ENCODE assay signal across 8 mouse cellular contexts in the genomic region with DNA sequence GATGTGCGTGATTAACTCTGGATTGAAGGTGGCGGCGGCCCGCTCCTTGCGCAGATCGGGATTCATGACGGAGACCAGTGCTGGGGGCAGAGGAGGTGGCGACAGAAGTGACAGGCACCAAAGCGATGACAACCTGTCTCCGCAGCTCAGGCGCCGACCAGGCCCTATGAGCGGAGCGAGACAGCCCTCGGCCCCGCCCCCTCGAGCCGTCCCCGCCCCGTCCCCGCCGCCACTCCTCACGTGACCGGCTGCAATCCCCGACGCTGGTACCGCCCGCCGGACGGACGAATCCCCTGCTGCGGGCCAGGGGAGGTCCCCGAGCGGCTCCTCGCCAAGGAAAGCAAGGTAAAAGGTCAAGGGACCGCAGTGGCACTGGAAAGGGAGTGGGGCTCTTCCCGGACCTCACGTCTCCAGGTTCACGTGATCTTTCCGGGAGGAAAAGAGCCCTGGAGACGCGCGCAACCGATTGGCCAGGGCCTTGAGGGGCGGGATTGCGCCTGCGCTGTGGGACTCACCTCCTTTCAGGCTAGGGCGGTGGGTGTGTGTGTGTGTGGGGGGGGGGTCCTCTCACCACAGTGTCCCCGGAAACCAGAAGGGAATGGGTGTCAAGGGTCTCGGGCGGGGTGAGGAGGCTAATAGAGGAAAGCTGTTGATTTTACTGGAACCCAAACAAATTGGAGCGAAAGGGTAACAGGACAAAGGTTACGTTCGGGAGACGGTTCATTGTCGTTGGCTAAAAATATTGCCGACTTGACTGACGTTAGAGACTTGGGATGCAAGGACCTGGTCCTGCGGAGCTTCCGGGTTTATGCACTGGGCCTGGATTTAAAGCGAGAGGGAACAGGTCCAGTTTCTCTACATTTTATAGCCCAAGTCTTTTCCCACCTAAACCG. TPM values are rescaled to one million over a fixed set of nuclear protein-coding genes. Genes with fewer than 3 reads are reported as not detected.
DNase-seq lines count a peak whose midpoint lies in the region; ATAC-seq lines count a peak whose summit lies in the region.

A gene (plus strand): TSS at position 217 of the 893 bp plus-strand sequence.
A gene (minus strand): TSS at position 407 of the 893 bp plus-strand sequence.

- H3K4me2 ChIP-seq in hindbrain, embryonic 15.5 days = peak within 1 kb of the TSS; percentile 69

- H3K27me3 ChIP-seq in hindbrain, embryonic 15.5 days = no peaks in the 10 kb centered on the region

- no peaks in the 10 kb centered on the region for H3K9me3 ChIP-seq in hindbrain, embryonic 15.5 days

- H3K4me3 ChIP-seq in hindbrain, embryonic 15.5 days = peak within 1 kb of the TSS; percentile 75

- peaks cover 8% of the 10 kb centered on the region for H3K36me3 ChIP-seq in hindbrain, embryonic 15.5 days

- H3K9ac ChIP-seq in hindbrain, embryonic 15.5 days = peak within 1 kb of the TSS; percentile 80

- DNase-seq in T-cell, adult 2 months (ENCODE audit: low spot score) = peak; percentile 86
- DNase-seq in cerebellum, postnatal 36 days = peak; percentile 96
- DNase-seq in frontal cortex, postnatal 36 days (ENCODE audit: low spot score in 2 of 2) = peak; percentile 94 to 97
- peak; percentile 92 for DNase-seq in left cerebral cortex, adult 11 months (ENCODE audit: low spot score)
- DNase-seq in lung, postnatal 4 days = peak; percentile 97 to 98
- peak; percentile 94 for DNase-seq in retina, postnatal 7 days (ENCODE audit: low read depth, low spot score)
- peak; percentile 96 for DNase-seq in urinary bladder, adult 2 months (ENCODE audit: low spot score)

- WGBS in hindbrain, embryonic 15.5 days = under 1% methylated on average over 61 of the region's 62 CpGs

- peak; percentile 98 for ATAC-seq in hindbrain, embryonic 15.5 days (ENCODE audit: low FRiP score, low read depth)

- peak within 1 kb of the TSS; percentile 98 for H3K27ac ChIP-seq in hindbrain, embryonic 15.5 days (replicated peaks)

- peaks cover 39% of the 10 kb centered on the region for H3K4me1 ChIP-seq in hindbrain, embryonic 15.5 days (replicated peaks)

RNA-seq across cellular contexts. Expression of the first gene that starts in this region (rescaled TPM):
- polyA plus RNA-seq in hindbrain, embryonic 15.5 days (2015; fragmentation: Nextera tagmentation; extraction: Ambion mirVana) = 90.6 and 104 TPM in 2 replicates
- 45.1 and 57.1 TPM in 2 replicates for polyA plus RNA-seq in urinary bladder, adult 2 months (2012; rRNA removed)

RNA-seq across cellular contexts. Expression of the second gene that starts in this region (rescaled TPM):
- polyA plus RNA-seq in hindbrain, embryonic 15.5 days (2015; fragmentation: Nextera tagmentation; extraction: Ambion mirVana) = 60.6 and 61.4 TPM in 2 replicates
- polyA plus RNA-seq in urinary bladder, adult 2 months (2012; rRNA removed) = 94.7 and 106 TPM in 2 replicates

Comparison
In these comparisons a context has a peak if more than half of its experiments do, and no peak if none do; other contexts are left out.
1. Peak in every context shown above with its lines: DNase-seq, ATAC-seq, H3K4me3 ChIP-seq and H3K27ac ChIP-seq.